Mouse (Mus musculus) liver, postnatal 0 days (tissue): Measurements from ENCODE around the gene AL731706.2. TPM values are rescaled to one million over a fixed set of nuclear protein-coding genes. Genes with fewer than 3 reads are reported as not detected.
"Not testable (repeated sequence)": the region's sequence is repeated elsewhere in the genome, so short reads cannot be mapped to it uniquely, and the experiment has no call there.

Experiments
- ATAC-seq: fragments of 200-750 bp; cut with Nextera tagmentation; 2 replicates; pipeline ENCODE4 v1.8.0; 2017; ENCODE audit warnings: mild to moderate bottlenecking, moderate library complexity
- DNase-seq: peaks from one replicate; pipeline ENCODE4 v3.0.0-alpha.2; 2016
- H3K27ac ChIP-seq: fragments of 300-500 bp; sonication (generic); 2 replicates; pipeline ENCODE4 v1.5.1; 2014; ENCODE audit warnings: antibody characterized with exemption, moderate library complexity, mild to moderate bottlenecking, low read depth
- H3K27me3 ChIP-seq: fragments of 300-500 bp; sonication (generic); 2 replicates; pipeline ENCODE4 v1.6.1; 2014; ENCODE audit warnings: low read length, control low read depth, mixed read lengths; ENCODE audit not compliant: insufficient read depth
- H3K36me3 ChIP-seq: fragments of 300-500 bp; sonication (generic); replicated peaks from 2 replicates; pipeline ENCODE4 v1.6.1; 2014; ENCODE audit warnings: mild to moderate bottlenecking, control low read depth, low read length, moderate library complexity, mixed read lengths; ENCODE audit not compliant: insufficient read depth
- H3K4me1 ChIP-seq: fragments of 300-500 bp; sonication (generic); 2 replicates; pipeline ENCODE4 v1.6.1; 2014; ENCODE audit warnings: antibody characterized with exemption, mild to moderate bottlenecking, control low read depth; ENCODE audit not compliant: insufficient read depth
- H3K4me2 ChIP-seq: fragments of 300-500 bp; sonication (generic); 2 replicates; pipeline ENCODE4 v1.6.1; 2014; ENCODE audit warnings: low read depth, mild to moderate bottlenecking, low read length, moderate library complexity, mixed read lengths
- H3K4me3 ChIP-seq: fragments of 300-500 bp; sonication (generic); 2 replicates; pipeline ENCODE4 v1.5.1; 2014; ENCODE audit warnings: low read depth, low read length
- H3K9ac ChIP-seq: fragments of 300-500 bp; sonication (generic); replicated peaks from 2 replicates; pipeline ENCODE4 v1.6.1; 2014; ENCODE audit warnings: mild to moderate bottlenecking, moderate library complexity
- H3K9me3 ChIP-seq: fragments of 300-500 bp; sonication (generic); 2 replicates; pipeline ENCODE4 v1.6.1; 2016; ENCODE audit warnings: mild to moderate bottlenecking, control low read depth, low read length, mixed read lengths
- CTCF ChIP-seq: sonication (generic); IDR thresholded peaks from 2 replicates; pipeline ENCODE4 v1.5.1; 2016; ENCODE audit warnings: antibody characterized with exemption, low read depth
- EP300 ChIP-seq: IDR thresholded peaks from 2 replicates; pipeline ENCODE4 v1.6.1; 2016; ENCODE audit warnings: antibody characterized with exemption, low read depth, mild to moderate bottlenecking
- WGBS: fragments of 180-500 bp; shearing (Covaris S2); extraction: QIAGEN DNeasy Blood & Tissue Kit; methylation state at CpG from one replicate; pipeline ENCODE4 v1.1.7; 2014; ENCODE audit not compliant: insufficient replicate concordance; 5-methylcytosine and 5-hydroxymethylcytosine counted together
- polyA plus RNA-seq: library from polyadenylated mRNA; unstranded; fragments of >200 nt; fragmentation: Nextera tagmentation; extraction: Ambion mirVana; gene quantifications from 2 replicates; pipeline ENCODE4 v1.2.1, GENCODE M21; 2015

The AL731706.2 gene
- polyA plus RNA-seq, 1 experiment from 2014 or later, result 23.8 TPM

- no peaks in the 10 kb centered on the region for H3K36me3 ChIP-seq
- H3K9ac ChIP-seq, result peak within 1 kb of the TSS; percentile 79
- H3K27me3 ChIP-seq, result no peaks in the 10 kb centered on the region
- ATAC-seq (peak; percentile 93), DNase-seq (peak; percentile 99)
- no peaks in the 10 kb centered on the region for H3K9me3 ChIP-seq
- 0 out of 2 replicates have a peak, but pooled peaks have one; percentile 15 for TF ChIP-seq CTCF
- no peak for TF ChIP-seq EP300
- peak within 1 kb of the TSS; percentile 76 for H3K4me2 ChIP-seq
- WGBS, result under 1% methylated on average over 49 of the region's 49 CpGs
- peak within 1 kb of the TSS; percentile 66 for H3K4me3 ChIP-seq
- H3K4me1 ChIP-seq, result peaks cover 13% of the 10 kb centered on the region
- H3K27ac ChIP-seq, result peak within 1 kb of the TSS; percentile 96
Observed at GRCm38 (mm10) chr2:136891068-136891950, 5.8 kb upstream of the AL731706.2 start, which contains the start of the genes Slx4ip, AL731706.1 and Mkks. TSS of gene Slx4ip (plus strand) at chr2:136891218. TSS of gene AL731706.1 (minus strand) at chr2:136891389. TSS of gene Mkks (minus strand) at chr2:136891389.

GRCm38 (mm10) chr2:136890716-136891067, 5.2 kb upstream of the AL731706.2 start:
- not testable (repeated sequence) for H3K36me3 ChIP-seq, DNase-seq, H3K9me3 ChIP-seq, H3K27me3 ChIP-seq
- peak overlapping the region; percentile 60 for H3K4me2 ChIP-seq
- peak overlapping the region; percentile 96 for H3K27ac ChIP-seq
- peak; percentile 70 for ATAC-seq
- H3K4me1 ChIP-seq, result peaks cover 13% of the 10 kb centered on the region
- WGBS, result 3% methylated on average over 15 of the region's 15 CpGs
- H3K4me3 ChIP-seq, result peak overlapping the region; percentile 66
- peak overlapping the region; percentile 74 for H3K9ac ChIP-seq

GRCm38 (mm10) chr2:136886846-136887245, 1.4 kb upstream of the AL731706.2 start:
- H3K4me3 ChIP-seq, result no peak overlapping the region
- peaks cover 6% of the 10 kb centered on the region for H3K4me1 ChIP-seq
- DNase-seq (no peak), ATAC-seq (no peak)
- H3K27ac ChIP-seq, result no peak overlapping the region
- WGBS, result 69% methylated on average over 4 of the region's 4 CpGs
- no peak overlapping the region for H3K4me2 ChIP-seq
- no peak for TF ChIP-seq EP300
- 0 out of 2 replicates have a peak, but pooled peaks have one; percentile 19 for TF ChIP-seq CTCF
- H3K27me3 ChIP-seq, result no peaks in the 10 kb centered on the region
- H3K9me3 ChIP-seq, result no peaks in the 10 kb centered on the region
- H3K36me3 ChIP-seq, result peaks cover 16% of the 10 kb centered on the region; the same call in 1 of the 2 replicates
- no peak overlapping the region for H3K9ac ChIP-seq

GRCm38 (mm10) chr2:136854543-136855388, 30.7 kb downstream of the AL731706.2 start:
- WGBS, result 50% methylated on average over 5 of the region's 5 CpGs
- Histone ChIP-seq H3K9me3 (no peaks in the 10 kb centered on the region), H3K27me3 (no peaks in the 10 kb centered on the region), H3K36me3 (no peaks in the 10 kb centered on the region), H3K4me3 (no peak overlapping the region), H3K27ac (no peak overlapping the region), H3K4me1 (no peaks in the 10 kb centered on the region), H3K9ac (no peak overlapping the region), H3K4me2 (no peak overlapping the region)
- no peak for DNase-seq
- ATAC-seq, result no peak
- TF ChIP-seq CTCF (no peak), EP300 (no peak)

- Histone ChIP-seq H3K4me2 (no peak overlapping the region), H3K4me1 (no peaks in the 10 kb centered on the region), H3K9me3 (no peaks in the 10 kb centered on the region), H3K27me3 (no peaks in the 10 kb centered on the region), H3K9ac (no peak overlapping the region), H3K27ac (no peak overlapping the region), H3K4me3 (no peak overlapping the region), H3K36me3 (no peaks in the 10 kb centered on the region)
- WGBS, result 57% methylated on average over 3 of the region's 3 CpGs
- no peak for DNase-seq
- TF ChIP-seq EP300 (no peak), CTCF (no peak)
- ATAC-seq, result no peak
Observed at GRCm38 (mm10) chr2:136850366-136850765, 35.1 kb downstream of the AL731706.2 start.

DNA sequence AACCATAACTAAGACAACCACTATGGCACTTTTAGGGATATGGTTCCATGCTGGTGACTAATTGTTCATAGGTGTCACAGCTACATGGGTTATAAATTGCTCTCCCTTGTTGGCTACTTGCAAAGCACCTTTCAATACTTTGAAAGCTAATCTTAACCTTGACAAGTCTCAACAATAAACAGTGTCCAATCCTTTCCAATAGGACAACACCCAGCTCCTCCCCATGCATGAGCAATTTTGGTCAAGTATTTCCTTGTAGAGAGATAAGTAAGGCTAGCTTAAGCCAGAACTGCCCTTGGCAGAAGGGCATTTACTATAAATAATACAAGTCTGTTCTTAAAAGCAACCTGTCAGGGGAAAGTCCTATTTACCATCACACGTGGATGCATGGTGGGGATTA, 47.5 kb downstream of the AL731706.2 start:
- DNase-seq (no peak), ATAC-seq (no peak)
- Histone ChIP-seq H3K4me2 (no peak overlapping the region), H3K9me3 (no peaks in the 10 kb centered on the region), H3K4me3 (no peak overlapping the region), H3K9ac (no peak overlapping the region), H3K27ac (no peak overlapping the region), H3K27me3 (no peaks in the 10 kb centered on the region), H3K4me1 (no peaks in the 10 kb centered on the region), H3K36me3 (no peaks in the 10 kb centered on the region)
- WGBS, result 50% methylated on average over 1 of the region's 1 CpGs
- TF ChIP-seq EP300 (no peak), CTCF (no peak)
